Mouse (Mus musculus) myocyte (in vitro differentiated cells): Measurements from ENCODE around the gene Pnpla2.

ENCODE experiments used
- CEBPB ChIP-seq: IDR thresholded peaks from 2 replicates; pipeline ENCODE4 v1.6.1; 2011; ENCODE audit warnings: mild to moderate bottlenecking, moderate library complexity; ENCODE audit not compliant: poor library complexity, insufficient read depth, severe bottlenecking
- E2F4 ChIP-seq: IDR thresholded peaks from one replicate; pipeline ENCODE4 v1.6.1; 2011; ENCODE audit warnings: mild to moderate bottlenecking, control low read depth, moderate library complexity; ENCODE audit not compliant: insufficient read depth
- MAX ChIP-seq: IDR thresholded peaks from one replicate; pipeline ENCODE4 v1.6.1; 2011; ENCODE audit warnings: low read depth, mild to moderate bottlenecking, control low read depth
- MYOD1 ChIP-seq, 3 experiments: IDR thresholded peaks; one replicate each; pipeline ENCODE4 v1.6.1; 2011; ENCODE audit warnings: control low read depth in 2 of 3, low read depth in 2 of 3, mild to moderate bottlenecking in 2 of 3, moderate library complexity in 1 of 3; ENCODE audit not compliant: insufficient read length in 2 of 3, control insufficient read depth in 1 of 3
- MYOG ChIP-seq, 3 experiments: IDR thresholded peaks; one replicate each; pipeline ENCODE4 v1.6.1; 2011; ENCODE audit warnings: control low read depth in 2 of 3, low read depth in 2 of 3, mild to moderate bottlenecking in 2 of 3; ENCODE audit not compliant: insufficient read length in 2 of 3, control insufficient read depth in 1 of 3, insufficient read depth in 1 of 3
- POLR2A ChIP-seq: IDR thresholded peaks from one replicate; pipeline ENCODE4 v1.6.1; 2011; ENCODE audit warnings: low read depth, mild to moderate bottlenecking, control low read depth, moderate library complexity; ENCODE audit not compliant: insufficient read length
- POLR2AphosphoS2 ChIP-seq: IDR thresholded peaks from one replicate; pipeline ENCODE4 v1.6.1; 2011; ENCODE audit warnings: low read depth, control low read depth; ENCODE audit not compliant: insufficient read length
- TCF12 ChIP-seq: IDR thresholded peaks from one replicate; pipeline ENCODE4 v1.6.1; 2011; ENCODE audit warnings: mild to moderate bottlenecking, control low read depth; ENCODE audit not compliant: poor library complexity, insufficient read depth, severe bottlenecking
- TCF3 ChIP-seq: IDR thresholded peaks from one replicate; pipeline ENCODE4 v1.6.1; 2011; ENCODE audit warnings: low read depth, control low read depth; ENCODE audit not compliant: insufficient read length
- USF1 ChIP-seq: IDR thresholded peaks from one replicate; pipeline ENCODE4 v1.6.1; 2011; ENCODE audit warnings: low read depth, mild to moderate bottlenecking, control low read depth, moderate library complexity

- TF ChIP-seq POLR2A (no peak), CEBPB (no peak), TCF12 (no peak), POLR2AphosphoS2 (no peak), USF1 (no peak), MAX (no peak), MYOD1 (IDR thresholded peaks at IDR 0.05; ENCODE audit: control insufficient read depth in 1 of 3, insufficient read length in 2 of 3, low read depth in 2 of 3) (no peak), E2F4 (no peak), TCF3 (no peak), MYOG (IDR thresholded peaks at IDR 0.05; ENCODE audit: control insufficient read depth in 1 of 3, insufficient read depth in 1 of 3, insufficient read length in 2 of 3, low read depth in 2 of 3) (no peak)
Observed at GRCm38 (mm10) chr7:141439140-141439679, 15.8 kb upstream of the Pnpla2 start.
